Mouse (Mus musculus) liver, embryonic 15.5 days (tissue): ENCODE measurements around the gene Fgfr2. TPM values are rescaled to one million over a fixed set of nuclear protein-coding genes. Genes with fewer than 3 reads are reported as not detected.

Experiments
- ATAC-seq: fragments of 200-750 bp; cut with Nextera tagmentation; 2 replicates; pipeline ENCODE4 v1.8.0; 2017; ENCODE audit warnings: moderate number of reproducible peaks, mild to moderate bottlenecking, moderate library complexity; ENCODE audit not compliant: insufficient read depth
- H3K27ac ChIP-seq: fragments of 300-500 bp; sonication (generic); replicated peaks from 2 replicates; pipeline ENCODE4 v1.5.1; 2015; ENCODE audit warnings: mild to moderate bottlenecking, inconsistent platforms
- H3K27me3 ChIP-seq: fragments of 300-500 bp; sonication (generic); 2 replicates; pipeline ENCODE4 v1.6.1; 2015; ENCODE audit warnings: mild to moderate bottlenecking, inconsistent platforms
- H3K36me3 ChIP-seq: fragments of 300-500 bp; sonication (generic); replicated peaks from 2 replicates; pipeline ENCODE4 v1.6.1; 2015; ENCODE audit warnings: moderate library complexity, mild to moderate bottlenecking, inconsistent platforms
- H3K4me1 ChIP-seq: fragments of 300-500 bp; sonication (generic); replicated peaks from 2 replicates; pipeline ENCODE4 v1.6.1; 2015; ENCODE audit warnings: inconsistent platforms
- H3K4me2 ChIP-seq: fragments of 300-500 bp; sonication (generic); 2 replicates; pipeline ENCODE4 v1.6.1; 2015; ENCODE audit warnings: moderate library complexity, mild to moderate bottlenecking, inconsistent platforms
- H3K4me3 ChIP-seq: fragments of 300-500 bp; sonication (generic); replicated peaks from 2 replicates; pipeline ENCODE4 v1.5.1; 2015; ENCODE audit warnings: mild to moderate bottlenecking, inconsistent platforms
- H3K9ac ChIP-seq: fragments of 300-500 bp; sonication (generic); 2 replicates; pipeline ENCODE4 v1.6.1; 2015; ENCODE audit warnings: moderate library complexity, mild to moderate bottlenecking, inconsistent platforms
- H3K9me3 ChIP-seq: fragments of 300-500 bp; sonication (generic); replicated peaks from 2 replicates; pipeline ENCODE4 v1.6.1; 2016; ENCODE audit warnings: inconsistent platforms
- WGBS: fragments of 180-500 bp; shearing (Covaris S2); methylation state at CpG from one replicate; pipeline ENCODE4 v1.1.7; 2015; ENCODE audit warnings: mixed read lengths; ENCODE audit not compliant: insufficient replicate concordance; 5-methylcytosine and 5-hydroxymethylcytosine counted together
- polyA plus RNA-seq: library from polyadenylated mRNA; unstranded; fragments of >200 nt; fragmentation: Nextera tagmentation; extraction: Ambion mirVana; gene quantifications from 2 replicates; pipeline ENCODE4 v1.2.1, GENCODE M21; 2015

The Fgfr2 gene
- polyA plus RNA-seq, 1 experiment from 2014 or later = 10.5 TPM

GRCm38 (mm10) chr7:130985193-130985592, 2138.0 kb downstream of the Fgfr2 start:
- Histone ChIP-seq H3K36me3 (no peaks in the 10 kb centered on the region), H3K4me1 (no peaks in the 10 kb centered on the region), H3K27ac (no peak overlapping the region), H3K9ac (no peak overlapping the region), H3K27me3 (no peaks in the 10 kb centered on the region), H3K4me2 (no peak overlapping the region), H3K4me3 (no peak overlapping the region), H3K9me3 (no peaks in the 10 kb centered on the region)
- WGBS = 74% methylated on average over 12 of the region's 12 CpGs
- no peak for ATAC-seq

DNA sequence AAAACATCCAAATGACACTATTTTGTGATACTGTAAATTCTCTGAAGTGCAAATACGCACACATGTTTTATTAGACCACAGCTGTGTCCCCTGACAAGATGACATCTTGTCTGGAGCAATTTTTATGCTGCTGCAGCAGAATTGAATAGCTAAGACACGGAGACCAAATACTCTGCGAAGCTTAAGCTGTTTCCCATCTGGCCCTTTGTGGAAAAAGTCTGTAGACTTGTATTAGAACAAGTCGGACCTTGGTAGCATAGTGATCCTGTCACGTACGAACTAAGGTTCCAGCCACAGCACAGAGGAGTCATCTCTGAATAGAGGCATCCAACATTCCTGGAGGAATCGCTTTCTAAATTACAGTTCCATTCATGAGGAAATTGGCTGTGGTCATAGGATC, 2138.9 kb downstream of the Fgfr2 start:
- Histone ChIP-seq H3K4me3 (no peak overlapping the region), H3K4me1 (no peaks in the 10 kb centered on the region), H3K36me3 (no peaks in the 10 kb centered on the region), H3K9me3 (no peaks in the 10 kb centered on the region), H3K4me2 (no peak overlapping the region), H3K27me3 (no peaks in the 10 kb centered on the region), H3K27ac (no peak overlapping the region), H3K9ac (no peak overlapping the region)
- no peak for ATAC-seq
- WGBS = 77% methylated on average over 7 of the region's 7 CpGs

- no peak overlapping the region for H3K4me2 ChIP-seq
- no peak overlapping the region for H3K9ac ChIP-seq
- H3K4me1 ChIP-seq = no peaks in the 10 kb centered on the region
- WGBS = 59% methylated on average over 3 of the region's 3 CpGs
- no peaks in the 10 kb centered on the region for H3K27me3 ChIP-seq
- ATAC-seq = no peak
- no peak overlapping the region for H3K4me3 ChIP-seq
- H3K36me3 ChIP-seq = no peaks in the 10 kb centered on the region
- H3K9me3 ChIP-seq = no peaks in the 10 kb centered on the region
- H3K27ac ChIP-seq = no peak overlapping the region
These were observed 2140.3 kb downstream of the Fgfr2 start for GRCm38 (mm10) chr7:130982881-130983280.

- Histone ChIP-seq H3K27me3 (no peaks in the 10 kb centered on the region), H3K9ac (no peak overlapping the region), H3K4me3 (no peak overlapping the region), H3K27ac (no peak overlapping the region), H3K4me2 (no peak overlapping the region), H3K36me3 (no peaks in the 10 kb centered on the region), H3K9me3 (no peaks in the 10 kb centered on the region), H3K4me1 (no peaks in the 10 kb centered on the region)
- ATAC-seq = no peak
- 47% methylated on average over 4 of the region's 4 CpGs for WGBS
These were observed 2140.8 kb downstream of the Fgfr2 start for GRCm38 (mm10) chr7:130982371-130982770.

DNA sequence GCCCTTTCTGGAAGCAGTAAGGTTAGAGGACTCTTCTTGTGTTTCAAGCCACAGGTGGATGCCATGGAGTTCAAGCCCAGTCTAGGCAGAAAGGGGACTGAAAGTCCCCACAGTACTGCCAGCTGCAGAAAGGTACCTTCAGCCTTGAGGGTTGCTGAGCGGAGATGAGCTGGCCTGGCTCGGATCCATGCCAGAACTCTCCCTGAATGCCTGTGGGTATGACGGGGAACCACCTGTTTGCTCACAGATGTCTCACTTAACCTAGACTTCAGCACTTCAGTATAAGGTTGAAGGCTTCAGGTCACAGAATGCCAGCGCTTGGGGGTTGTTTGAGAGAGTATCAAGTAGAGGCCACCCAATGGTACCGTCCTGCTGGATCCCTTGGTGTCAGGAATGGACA, 2143.0 kb downstream of the Fgfr2 start:
- Histone ChIP-seq H3K36me3 (no peaks in the 10 kb centered on the region), H3K4me1 (no peaks in the 10 kb centered on the region), H3K4me2 (no peak overlapping the region), H3K27me3 (no peaks in the 10 kb centered on the region), H3K9ac (no peak overlapping the region), H3K27ac (no peak overlapping the region), H3K4me3 (no peak overlapping the region), H3K9me3 (no peaks in the 10 kb centered on the region)
- 61% methylated on average over 5 of the region's 5 CpGs for WGBS
- no peak for ATAC-seq

- no peak overlapping the region for H3K9ac ChIP-seq
- H3K36me3 ChIP-seq = no peaks in the 10 kb centered on the region
- 60% methylated on average over 1 of the region's 1 CpGs for WGBS
- no peak overlapping the region for H3K4me3 ChIP-seq
- no peaks in the 10 kb centered on the region for H3K27me3 ChIP-seq
- no peaks in the 10 kb centered on the region for H3K4me1 ChIP-seq
- H3K27ac ChIP-seq = no peak overlapping the region
- H3K4me2 ChIP-seq = no peak overlapping the region
- no peak for ATAC-seq
- H3K9me3 ChIP-seq = no peaks in the 10 kb centered on the region
These were observed 2144.6 kb downstream of the Fgfr2 start for GRCm38 (mm10) chr7:130978545-130978944.

DNA sequence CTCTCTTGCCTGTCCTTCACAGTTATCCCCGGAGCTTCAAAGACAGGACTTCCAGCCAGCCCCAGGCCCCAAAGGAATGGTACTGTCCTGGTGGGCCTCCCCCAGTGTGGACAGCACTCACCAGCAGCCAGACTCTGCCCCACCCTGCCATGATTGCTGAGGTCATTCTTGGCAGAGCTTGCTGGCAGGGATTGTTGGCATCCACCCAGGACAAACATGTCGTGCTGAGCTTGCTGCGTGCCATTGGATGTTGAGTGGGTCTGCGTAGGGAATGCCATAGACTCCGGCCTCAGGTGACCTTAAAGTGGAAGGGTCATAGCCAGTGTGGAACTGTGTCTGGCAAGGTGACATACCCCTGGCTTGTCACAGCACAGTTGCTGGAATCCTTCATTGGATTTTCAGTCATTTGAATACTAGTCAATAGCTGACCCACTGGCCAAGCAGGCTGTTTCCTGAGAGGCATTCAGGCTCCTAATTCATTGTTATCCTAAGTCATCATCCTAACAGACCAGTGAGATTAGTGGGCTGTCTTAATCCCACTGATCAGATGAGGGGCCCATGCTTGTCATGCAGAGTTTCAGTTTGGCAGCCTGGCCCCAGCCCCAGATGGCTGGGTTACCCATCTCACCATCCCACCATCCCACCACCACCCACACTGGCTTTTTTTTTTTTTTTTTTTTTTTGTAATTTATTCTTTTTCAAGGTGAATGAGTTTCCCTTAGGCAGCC, 2145.2 kb downstream of the Fgfr2 start:
- peak; percentile 56 for ATAC-seq
- Histone ChIP-seq H3K27me3 (no peaks in the 10 kb centered on the region), H3K9ac (no peak overlapping the region), H3K4me1 (no peaks in the 10 kb centered on the region), H3K9me3 (no peaks in the 10 kb centered on the region), H3K4me2 (no peak overlapping the region), H3K4me3 (no peak overlapping the region), H3K36me3 (no peaks in the 10 kb centered on the region), H3K27ac (no peak overlapping the region)
- WGBS = 57% methylated on average over 5 of the region's 5 CpGs

DNA sequence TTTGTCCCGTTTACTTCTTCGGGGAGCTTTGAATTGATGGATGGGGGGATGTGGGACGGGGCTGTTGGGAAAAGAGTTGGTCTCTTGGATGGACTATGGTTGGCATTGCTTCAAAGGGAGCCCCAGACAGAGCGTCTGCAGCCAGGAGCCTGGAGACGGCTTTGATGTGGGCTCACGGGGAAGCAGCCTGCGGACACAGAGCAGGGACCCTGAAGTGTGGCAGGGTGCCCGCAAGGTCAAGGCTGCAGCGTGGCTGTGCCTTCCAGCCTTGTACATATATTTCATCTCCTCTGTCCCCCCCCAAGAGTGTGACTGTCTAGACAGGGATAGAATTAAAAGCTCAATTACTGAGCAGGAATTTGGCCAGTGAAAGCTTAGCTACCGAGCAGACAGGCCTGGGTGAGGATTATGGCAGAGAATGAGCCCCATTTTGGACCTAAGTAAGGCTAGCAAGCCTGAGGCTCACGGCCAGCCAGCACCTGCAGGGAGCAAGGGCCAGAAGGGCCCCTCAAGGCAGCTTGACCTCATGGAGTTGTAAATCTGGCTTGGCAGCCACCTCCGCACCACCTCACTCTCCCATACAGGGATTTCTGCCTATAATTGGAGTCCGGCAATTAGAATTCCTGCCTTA, 2146.7 kb downstream of the Fgfr2 start:
- no peak for ATAC-seq
- H3K27me3 ChIP-seq = no peaks in the 10 kb centered on the region
- H3K4me3 ChIP-seq = no peak overlapping the region
- no peak overlapping the region for H3K27ac ChIP-seq
- no peaks in the 10 kb centered on the region for H3K9me3 ChIP-seq
- H3K4me2 ChIP-seq = no peak overlapping the region
- WGBS = 51% methylated on average over 13 of the region's 13 CpGs
- H3K36me3 ChIP-seq = no peaks in the 10 kb centered on the region
- H3K9ac ChIP-seq = no peak overlapping the region
- no peaks in the 10 kb centered on the region for H3K4me1 ChIP-seq

GRCm38 (mm10) chr7:130972767-130973166, 2150.4 kb downstream of the Fgfr2 start:
- no peaks in the 10 kb centered on the region for H3K9me3 ChIP-seq
- H3K4me3 ChIP-seq = no peak overlapping the region
- no peaks in the 10 kb centered on the region for H3K36me3 ChIP-seq
- H3K9ac ChIP-seq = no peak overlapping the region
- no peaks in the 10 kb centered on the region for H3K27me3 ChIP-seq
- no peak overlapping the region for H3K27ac ChIP-seq
- no peak for ATAC-seq
- H3K4me2 ChIP-seq = no peak overlapping the region
- 62% methylated on average over 9 of the region's 9 CpGs for WGBS
- H3K4me1 ChIP-seq = no peaks in the 10 kb centered on the region

GRCm38 (mm10) chr7:130969507-130969906, 2153.6 kb downstream of the Fgfr2 start:
- ATAC-seq = no peak
- WGBS = 43% methylated on average over 3 of the region's 3 CpGs
- H3K4me2 ChIP-seq = no peak overlapping the region
- no peak overlapping the region for H3K27ac ChIP-seq
- no peak overlapping the region for H3K9ac ChIP-seq
- no peaks in the 10 kb centered on the region for H3K4me1 ChIP-seq
- H3K9me3 ChIP-seq = no peaks in the 10 kb centered on the region
- no peaks in the 10 kb centered on the region for H3K36me3 ChIP-seq
- H3K27me3 ChIP-seq = no peaks in the 10 kb centered on the region
- H3K4me3 ChIP-seq = no peak overlapping the region

GRCm38 (mm10) chr7:130969076-130969475, 2154.1 kb downstream of the Fgfr2 start:
- Histone ChIP-seq H3K4me1 (no peaks in the 10 kb centered on the region), H3K27ac (no peak overlapping the region), H3K4me2 (no peak overlapping the region), H3K36me3 (no peaks in the 10 kb centered on the region), H3K4me3 (no peak overlapping the region), H3K9ac (no peak overlapping the region), H3K9me3 (no peaks in the 10 kb centered on the region), H3K27me3 (no peaks in the 10 kb centered on the region)
- 67% methylated on average over 5 of the region's 5 CpGs for WGBS
- no peak for ATAC-seq

GRCm38 (mm10) chr7:130968537-130968936, 2154.6 kb downstream of the Fgfr2 start:
- no peaks in the 10 kb centered on the region for H3K36me3 ChIP-seq

More at GRCm38 (mm10) chr7:130968537-130968936, 2154.6 kb downstream of the Fgfr2 start:
- no peaks in the 10 kb centered on the region for H3K4me1 ChIP-seq
- H3K27ac ChIP-seq = no peak overlapping the region
- no peak for ATAC-seq
- no peaks in the 10 kb centered on the region for H3K9me3 ChIP-seq
- H3K4me3 ChIP-seq = no peak overlapping the region
- no peak overlapping the region for H3K4me2 ChIP-seq
- H3K27me3 ChIP-seq = no peaks in the 10 kb centered on the region
- 47% methylated on average over 7 of the region's 7 CpGs for WGBS
- H3K9ac ChIP-seq = no peak overlapping the region
